18 mouse cellular contexts compared by ENCODE assay signal in the genomic region with DNA sequence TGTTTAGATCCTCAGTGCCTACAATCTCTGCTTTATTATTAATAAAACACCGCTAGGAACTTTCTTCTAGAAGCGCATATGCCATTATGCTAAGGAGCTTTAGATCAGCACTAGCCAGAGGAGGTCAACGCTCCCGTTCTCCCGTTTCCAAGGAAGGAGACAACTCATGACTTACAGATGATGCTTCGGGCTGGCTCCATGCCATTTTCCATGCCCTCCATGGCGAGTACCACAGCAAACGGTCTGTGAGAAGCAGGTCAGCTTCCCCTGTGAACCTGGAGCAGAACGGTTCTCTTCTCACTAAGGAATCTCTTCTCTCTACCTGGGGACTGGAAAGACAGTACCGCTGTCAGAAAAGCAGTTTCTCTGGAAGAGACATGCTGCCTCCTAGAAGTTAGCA.
"Had no signal": no experiment of that assay in that cellular context is flagged by ENCODE, and none has a peak within 500 bp of the region (broad histone marks: within the 10 kb centered on the region; RNA-seq: fewer than 3 reads in every experiment).

No protein-coding gene starts in this region.

- H3K27ac ChIP-seq: left cerebral cortex, adult 2 months; limb, embryonic 13.5 days; liver, embryonic 12.5 days; liver, embryonic 15.5 days; lung, embryonic 15.5 days; midbrain, embryonic 15.5 days; neural tube, embryonic 12.5 days; neural tube, embryonic 15.5 days had no signal

- H3K4me2 ChIP-seq: liver, embryonic 12.5 days; liver, embryonic 15.5 days; lung, embryonic 15.5 days; midbrain, embryonic 11.5 days; neural tube, embryonic 12.5 days; neural tube, embryonic 15.5 days had no signal

- H3K4me3 ChIP-seq: limb, embryonic 10.5 days; liver, embryonic 12.5 days; liver, embryonic 15.5 days; lung, embryonic 15.5 days; megakaryocyte, embryonic 14.5 days; midbrain, embryonic 15.5 days; neural tube, embryonic 12.5 days; neural tube, embryonic 15.5 days had no signal

- H3K9ac ChIP-seq: limb, embryonic 13.5 days; liver, embryonic 12.5 days; liver, embryonic 15.5 days; lung, embryonic 15.5 days; midbrain, embryonic 15.5 days; neural tube, embryonic 12.5 days; neural tube, embryonic 15.5 days had no signal

- DNase-seq: liver; lung, adult 18-20 months; lung, postnatal 10 days; lung, postnatal 36 days; thymus, adult 18-20 months; thymus, postnatal 36 days had no signal

- ATAC-seq: intestine, embryonic 16.5 days; liver, embryonic 12.5 days; midbrain, embryonic 15.5 days had no signal

- H3K4me1 ChIP-seq: liver, embryonic 12.5 days; liver, embryonic 15.5 days; lung, embryonic 15.5 days; megakaryocyte, embryonic 14.5 days had no signal

- H3K9me3 ChIP-seq: limb, embryonic 10.5 days; limb, embryonic 13.5 days; liver, embryonic 12.5 days; liver, embryonic 15.5 days; lung, embryonic 15.5 days; megakaryocyte, embryonic 14.5 days; midbrain, embryonic 15.5 days; neural tube, embryonic 12.5 days; neural tube, embryonic 15.5 days had no signal

- H3K27me3 ChIP-seq: liver, embryonic 15.5 days; megakaryocyte, embryonic 14.5 days; neural tube, embryonic 12.5 days had no signal

- H3K36me3 ChIP-seq: limb, embryonic 10.5 days; limb, embryonic 13.5 days; liver, embryonic 12.5 days; liver, embryonic 15.5 days; lung, embryonic 15.5 days; midbrain, embryonic 15.5 days; neural tube, embryonic 12.5 days; neural tube, embryonic 15.5 days had no signal
